Mouse (Mus musculus) lung, postnatal 0 days (tissue): ENCODE measurements around the gene Exoc7.

Experiments
- CTCF ChIP-seq: IDR thresholded peaks from 2 replicates; pipeline ENCODE4 v1.5.1; 2016; ENCODE audit warnings: antibody characterized with exemption, mild to moderate bottlenecking
- EP300 ChIP-seq: IDR thresholded peaks from 2 replicates; pipeline ENCODE4 v1.6.1; 2016; ENCODE audit warnings: antibody characterized with exemption, mild to moderate bottlenecking, control low read depth

GRCm38 (mm10) chr11:116354521-116354920 is 47.5 kb upstream of the Exoc7 start:
- TF ChIP-seq CTCF (no peak), EP300 (no peak)
